Mouse (Mus musculus) E14TG2a.4 (cell line): ENCODE measurements at regions not wholly inside any gene's neighbourhood (a gene's known extent, or its start where the extent isn't known, plus 50 kb on each side); places are given as distances from the start of the nearest gene placed in this dataset.
A peak's percentile ranks its signal among the peaks of the same experiment; 100 is the strongest.

Experiments used
- H3K27me3 ChIP-seq: 2 replicates; pipeline ENCODE4 v1.6.1; 2014; ENCODE audit warnings: low read length, control low read depth; ENCODE audit not compliant: insufficient read depth
- H3K36me3 ChIP-seq: 2 replicates; pipeline ENCODE4 v1.6.1; 2014; ENCODE audit warnings: low read length, control low read depth; ENCODE audit not compliant: insufficient read depth
- H3K4me1 ChIP-seq: replicated peaks from 2 replicates; pipeline ENCODE4 v1.6.1; 2014; ENCODE audit warnings: low read depth, low read length, control low read depth
- H3K4me3 ChIP-seq: replicated peaks from 2 replicates; pipeline ENCODE4 v1.5.1; 2014; ENCODE audit warnings: mild to moderate bottlenecking, low read length
- H3K9me3 ChIP-seq: 2 replicates; pipeline ENCODE4 v1.6.1; 2014; ENCODE audit warnings: low read length, control low read depth
- CTCF ChIP-seq: conservative IDR thresholded peaks from 2 replicates; pipeline ENCODE4 v1.5.1; 2014; ENCODE audit warnings: low read length
- NANOG ChIP-seq: IDR thresholded peaks from 2 replicates; pipeline ENCODE4 v1.6.1; 2014; ENCODE audit warnings: borderline replicate concordance, low read length, mixed read lengths
- POU5F1 ChIP-seq: IDR thresholded peaks from 2 replicates; pipeline ENCODE4 v1.6.1; 2014; ENCODE audit warnings: low read length, borderline replicate concordance

DNA sequence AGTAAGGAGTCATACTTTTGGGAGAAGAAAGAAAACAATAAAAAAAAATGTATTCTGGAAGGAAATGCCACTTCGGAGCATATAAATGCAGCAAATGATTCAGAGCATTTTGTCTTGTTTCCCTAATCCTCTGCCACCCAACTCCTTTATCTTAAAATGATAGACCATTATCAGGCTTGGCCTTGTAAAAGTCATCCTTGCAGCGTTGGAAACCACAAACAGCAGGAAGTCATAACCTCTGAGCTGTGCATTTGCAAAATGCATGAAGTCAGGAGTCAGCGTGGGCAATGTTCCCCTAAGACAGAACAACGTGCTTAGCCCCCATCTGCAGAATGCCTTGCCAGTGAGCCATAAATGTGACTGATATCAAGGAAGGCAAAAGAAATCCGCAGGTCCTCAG, 80.2 kb upstream of the Abca1 start:
- H3K9me3 ChIP-seq, result no peaks in the 10 kb centered on the region
- no peak for TF ChIP-seq CTCF
- TF ChIP-seq POU5F1, result no peak
- no peak for TF ChIP-seq NANOG

DNA sequence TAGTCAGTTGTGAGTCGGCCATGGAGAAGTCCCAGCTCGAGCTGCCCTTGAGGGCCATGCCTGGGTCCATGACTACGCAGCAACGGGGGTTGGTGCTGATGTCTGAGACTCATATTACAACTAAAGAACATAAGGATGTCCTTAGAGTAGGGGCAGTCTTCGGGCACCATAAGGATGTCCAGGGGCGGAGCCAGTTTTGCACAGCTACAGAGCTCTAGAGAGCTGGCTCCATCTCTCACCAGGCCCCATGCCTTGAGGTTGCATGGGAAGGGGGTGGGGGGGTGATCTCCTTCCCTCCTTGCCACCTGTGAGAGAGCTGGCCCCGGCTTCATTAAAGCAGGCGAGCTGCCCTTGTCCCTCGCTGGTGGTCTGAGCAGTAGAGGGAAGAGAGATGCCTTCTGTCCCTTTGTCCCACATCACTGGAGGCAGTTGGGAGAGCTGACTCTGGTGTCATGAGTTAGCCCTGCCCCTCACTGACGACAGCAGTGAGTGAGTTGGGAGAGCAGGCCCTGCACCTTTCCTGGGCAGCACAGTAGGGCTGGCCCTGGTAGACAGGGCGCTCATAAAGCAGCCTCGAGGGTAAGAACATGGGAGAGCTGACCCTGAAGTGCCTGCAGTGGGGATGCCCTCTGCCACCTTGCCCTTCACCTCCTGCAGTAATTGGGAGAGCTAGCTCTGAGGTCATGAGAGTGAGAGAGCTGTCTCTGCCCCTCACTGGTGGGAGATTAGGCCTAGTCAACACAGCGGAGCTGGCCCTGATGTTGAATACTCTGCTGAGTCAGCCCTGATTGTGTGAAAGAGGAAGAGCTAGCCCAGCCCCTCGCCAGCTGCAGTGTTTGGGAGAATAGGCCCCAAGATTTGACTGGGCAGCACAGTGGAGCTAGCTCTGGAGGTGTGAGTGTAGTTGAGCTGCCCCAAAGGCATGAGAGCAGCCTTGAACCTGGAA, 78.9 kb upstream of the Abca1 start:
- Histone ChIP-seq H3K4me3 (peak overlapping the region; percentile 27; the same call in 1 of the 2 replicates), H3K36me3 (no peaks in the 10 kb centered on the region), H3K27me3 (no peaks in the 10 kb centered on the region), H3K4me1 (peaks cover 27% of the 10 kb centered on the region), H3K9me3 (no peaks in the 10 kb centered on the region)
- no peak for TF ChIP-seq CTCF
- no peak for TF ChIP-seq POU5F1
- no peak for TF ChIP-seq NANOG

More for the DNA sequence above, 80.2 kb upstream of the Abca1 start:
- Histone ChIP-seq H3K36me3 (no peaks in the 10 kb centered on the region), H3K4me1 (peaks cover 27% of the 10 kb centered on the region), H3K4me3 (no peak overlapping the region), H3K27me3 (no peaks in the 10 kb centered on the region)

DNA sequence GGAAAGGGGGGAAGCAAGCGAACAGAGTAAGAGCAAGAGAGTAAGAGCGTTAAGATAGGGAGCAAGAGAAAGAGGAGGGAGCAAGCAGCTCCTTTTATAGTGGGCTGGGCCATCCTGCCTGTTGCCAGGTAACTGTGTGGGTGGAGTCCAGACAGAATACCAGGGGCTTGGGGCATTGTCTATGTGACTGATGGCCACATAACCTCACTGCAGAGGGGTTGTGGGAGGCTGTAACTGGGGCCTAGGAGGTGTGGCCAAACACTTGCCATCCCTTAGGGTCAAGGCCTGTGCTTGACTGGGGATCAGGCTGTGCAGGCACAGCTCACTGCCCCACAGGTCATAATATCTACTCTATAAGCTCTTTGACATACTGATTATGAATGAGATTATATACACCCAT, 76.2 kb upstream of the Abca1 start:
- no peaks in the 10 kb centered on the region for H3K27me3 ChIP-seq
- no peaks in the 10 kb centered on the region for H3K36me3 ChIP-seq
- H3K9me3 ChIP-seq, result no peaks in the 10 kb centered on the region
- H3K4me3 ChIP-seq, result peak overlapping the region; percentile 52
- TF ChIP-seq NANOG, result no peak
- no peak for TF ChIP-seq CTCF
- TF ChIP-seq POU5F1, result no peak
- peaks cover 40% of the 10 kb centered on the region for H3K4me1 ChIP-seq

DNA sequence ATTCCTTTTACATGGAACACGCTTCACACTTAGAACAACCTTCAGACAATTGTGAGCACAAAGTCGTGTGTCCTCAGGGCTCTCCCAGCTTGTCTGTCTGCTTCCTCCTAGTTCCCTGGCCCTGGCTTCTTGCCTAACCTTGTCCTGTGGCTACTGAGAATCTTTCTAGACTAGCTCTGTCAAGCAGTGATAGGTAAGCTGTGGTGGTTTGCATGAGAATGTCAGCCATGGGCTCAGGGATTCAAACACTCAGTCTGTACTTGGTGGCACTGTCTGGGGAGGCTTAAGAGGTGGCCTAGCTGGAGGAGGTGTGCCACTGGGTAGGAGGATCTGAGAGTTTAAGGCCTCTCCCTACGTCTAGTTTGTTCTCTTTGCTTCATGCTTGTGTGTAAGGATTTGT, 72.7 kb upstream of the Abca1 start:
- no peak overlapping the region for H3K4me3 ChIP-seq
- H3K4me1 ChIP-seq, result peaks cover 40% of the 10 kb centered on the region
- peaks cover 8% of the 10 kb centered on the region; the same call in 1 of the 2 replicates for H3K9me3 ChIP-seq
- no peak for TF ChIP-seq NANOG
- no peaks in the 10 kb centered on the region for H3K36me3 ChIP-seq
- no peaks in the 10 kb centered on the region for H3K27me3 ChIP-seq

DNA sequence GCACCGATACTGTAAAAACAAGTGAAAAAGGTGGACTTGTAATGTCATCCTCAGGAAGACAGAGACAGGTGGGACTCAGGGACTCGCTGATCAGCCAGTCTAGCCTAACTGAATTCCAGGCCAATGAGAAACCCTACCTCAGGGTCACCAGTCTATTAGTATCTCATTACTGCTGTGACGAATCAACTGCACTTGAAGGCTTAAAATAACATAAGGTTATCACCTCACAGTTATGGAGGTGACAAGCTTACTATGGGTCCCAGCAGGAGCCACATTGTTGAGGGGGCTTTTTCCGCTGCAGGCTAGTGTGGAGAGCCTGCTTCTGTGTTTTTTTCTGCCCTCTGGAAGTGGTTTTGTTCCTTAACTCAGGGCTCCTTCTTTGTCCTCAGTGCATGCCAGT, 72.2 kb upstream of the Abca1 start:
- Histone ChIP-seq H3K4me3 (no peak overlapping the region), H3K36me3 (no peaks in the 10 kb centered on the region), H3K4me1 (peaks cover 45% of the 10 kb centered on the region), H3K27me3 (no peaks in the 10 kb centered on the region), H3K9me3 (peaks cover 8% of the 10 kb centered on the region; the same call in 1 of the 2 replicates)
- TF ChIP-seq POU5F1, result no peak
- TF ChIP-seq CTCF, result no peak
- no peak for TF ChIP-seq NANOG

DNA sequence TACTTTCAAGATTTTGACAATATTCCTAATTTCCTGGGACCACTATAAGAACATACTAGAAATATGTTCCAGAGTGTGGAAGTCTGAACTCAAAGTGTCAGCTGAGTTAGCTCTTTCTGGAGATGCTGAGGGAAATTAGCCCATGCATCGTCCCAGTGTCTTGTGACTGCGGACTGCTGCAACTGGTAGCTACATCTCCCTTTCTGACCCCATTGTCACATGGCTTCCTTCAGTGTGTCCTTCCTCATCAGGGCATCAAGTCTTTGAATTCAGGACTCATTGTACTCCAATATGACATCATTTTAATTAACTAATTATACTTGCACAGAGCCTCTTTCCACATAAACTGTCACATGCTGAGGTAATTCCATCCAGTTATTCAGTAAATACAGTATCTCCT, 71.4 kb upstream of the Abca1 start:
- Histone ChIP-seq H3K4me3 (no peak overlapping the region), H3K27me3 (no peaks in the 10 kb centered on the region), H3K4me1 (peaks cover 45% of the 10 kb centered on the region), H3K36me3 (no peaks in the 10 kb centered on the region), H3K9me3 (peaks cover 8% of the 10 kb centered on the region; the same call in 1 of the 2 replicates)
- no peak for TF ChIP-seq NANOG
- TF ChIP-seq POU5F1, result no peak
- TF ChIP-seq CTCF, result no peak

DNA sequence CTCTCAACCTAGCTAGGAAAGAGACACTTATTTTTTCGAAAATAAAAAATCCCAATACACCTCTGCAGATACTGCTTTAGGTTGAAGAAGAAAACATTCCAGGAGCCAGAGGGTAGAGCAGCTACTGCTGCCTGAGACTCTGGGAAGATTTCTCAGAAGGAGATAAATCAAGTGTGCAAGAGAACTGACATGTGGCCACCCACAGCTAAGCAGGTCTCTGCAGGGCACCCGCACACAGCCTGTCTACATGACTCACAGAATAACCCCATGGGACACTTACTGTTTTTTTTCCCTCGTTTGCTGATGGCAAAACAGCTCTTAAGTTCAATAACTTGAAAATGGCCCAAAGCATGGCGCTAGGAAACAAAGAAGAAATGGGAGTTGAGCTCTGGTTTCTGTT, 68.7 kb upstream of the Abca1 start:
- H3K9me3 ChIP-seq, result peaks cover 8% of the 10 kb centered on the region; the same call in 1 of the 2 replicates
- no peaks in the 10 kb centered on the region for H3K27me3 ChIP-seq
- peaks cover 39% of the 10 kb centered on the region for H3K4me1 ChIP-seq
- H3K36me3 ChIP-seq, result no peaks in the 10 kb centered on the region
- TF ChIP-seq POU5F1, result no peak
- no peak for TF ChIP-seq NANOG
- TF ChIP-seq CTCF, result no peak
- no peak overlapping the region for H3K4me3 ChIP-seq

DNA sequence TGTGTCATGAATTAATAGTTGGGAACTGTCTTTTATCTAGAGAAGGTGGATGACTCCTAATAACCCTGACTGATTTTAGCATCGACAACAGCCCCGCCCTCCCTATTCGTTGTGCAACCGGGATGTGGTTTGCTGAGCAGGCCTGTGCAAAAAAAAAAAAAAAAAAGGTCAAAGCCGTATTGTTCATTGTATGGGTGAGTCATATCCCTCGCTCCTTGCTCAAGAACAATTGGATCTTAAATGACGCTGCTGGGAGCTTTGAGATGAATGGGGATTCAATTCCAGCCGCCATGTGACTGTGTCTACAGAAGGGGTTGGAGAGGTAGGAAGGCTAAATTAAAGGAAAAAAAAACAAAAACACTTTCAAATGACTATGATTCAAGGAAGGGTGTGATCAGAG, 68.1 kb upstream of the Abca1 start:
- TF ChIP-seq NANOG, result no peak
- TF ChIP-seq POU5F1, result no peak
- TF ChIP-seq CTCF, result no peak
- Histone ChIP-seq H3K4me3 (no peak overlapping the region), H3K27me3 (no peaks in the 10 kb centered on the region), H3K9me3 (peaks cover 8% of the 10 kb centered on the region; the same call in 1 of the 2 replicates), H3K4me1 (peaks cover 42% of the 10 kb centered on the region), H3K36me3 (no peaks in the 10 kb centered on the region)
